Comparison of ENCODE assay signal across 16 mouse cellular contexts in genomic region chr2:126359278-126359677, GRCm38 (mm10).
A peak's percentile ranks its signal among the peaks of the same experiment; 100 is the strongest.
DNase-seq lines count a peak whose midpoint lies in the region; ATAC-seq and TF ChIP-seq lines count a peak whose summit lies in the region.
"Had no signal": no experiment of that assay in that cellular context is flagged by ENCODE, and none has a peak within 500 bp of the region (broad histone marks: within the 10 kb centered on the region; RNA-seq: fewer than 3 reads in every experiment).

No protein-coding gene starts in this region.

- peaks cover 10% of the 10 kb centered on the region for H3K4me1 ChIP-seq in liver, postnatal 0 days (ENCODE audit: insufficient read depth)
- H3K4me1 ChIP-seq: forebrain, embryonic 15.5 days had no signal

- H3K9me3 ChIP-seq in liver, postnatal 0 days (ENCODE audit: low read length): no peaks in the 10 kb centered on the region
- H3K9me3 ChIP-seq: embryonic facial prominence, embryonic 10.5 days; embryonic facial prominence, embryonic 12.5 days; forebrain, embryonic 13.5 days; forebrain, embryonic 15.5 days had no signal

- H3K27me3 ChIP-seq in liver, postnatal 0 days (ENCODE audit: insufficient read depth, low read length): no peaks in the 10 kb centered on the region
- H3K27me3 ChIP-seq: embryonic facial prominence, embryonic 12.5 days; forebrain, embryonic 13.5 days; forebrain, embryonic 15.5 days had no signal

- TF ChIP-seq CTCF in liver, postnatal 0 days (IDR thresholded peaks at IDR 0.05; ENCODE audit: low read depth): no peak

- H3K4me3 ChIP-seq in liver, postnatal 0 days (ENCODE audit: low read depth, low read length): no peak overlapping the region
- H3K4me3 ChIP-seq: embryonic facial prominence, embryonic 10.5 days; embryonic facial prominence, embryonic 12.5 days; forebrain, embryonic 13.5 days; forebrain, embryonic 15.5 days had no signal

- H3K27ac ChIP-seq in liver, postnatal 0 days (ENCODE audit: low read depth): peak overlapping the region; percentile 68
- H3K27ac ChIP-seq: embryonic facial prominence, embryonic 10.5 days; embryonic facial prominence, embryonic 12.5 days; forebrain, embryonic 13.5 days; forebrain, embryonic 15.5 days had no signal

- H3K36me3 ChIP-seq in liver, postnatal 0 days (replicated peaks; ENCODE audit: insufficient read depth, low read length): no peaks in the 10 kb centered on the region
- H3K36me3 ChIP-seq: embryonic facial prominence, embryonic 10.5 days; embryonic facial prominence, embryonic 12.5 days; forebrain, embryonic 15.5 days had no signal

- no peak overlapping the region for H3K9ac ChIP-seq in liver, postnatal 0 days (replicated peaks)
- H3K9ac ChIP-seq: embryonic facial prominence, embryonic 12.5 days; forebrain, embryonic 13.5 days; forebrain, embryonic 15.5 days; forebrain, postnatal 0 days had no signal

- DNase-seq in heart, adult 11 months: peak; percentile 15
- DNase-seq in heart, adult 8-10 months (ENCODE audit: low spot score): no peak
- no peak for DNase-seq in liver, postnatal 0 days
- no peak for DNase-seq in liver
- DNase-seq in layer of hippocampus, postnatal 36 days: no peak
- DNase-seq: adrenal gland, postnatal 14 days; cerebellum, adult 11-12 months; cerebellum, adult 2 months; cerebellum, adult 9-10 months; cerebellum, postnatal 10 days; cerebellum, postnatal 25 days; forebrain, postnatal 0 days had no signal

- 59% methylated on average over 1 of the region's 1 CpGs for WGBS in liver, postnatal 0 days (ENCODE audit: insufficient replicate concordance)

- no peak for TF ChIP-seq EP300 in liver, postnatal 0 days (IDR thresholded peaks at IDR 0.05; ENCODE audit: low read depth)

- peak; percentile 71 for ATAC-seq in liver, postnatal 0 days
- ATAC-seq: forebrain, embryonic 13.5 days; forebrain, embryonic 15.5 days; forebrain, postnatal 0 days had no signal

- H3K4me2 ChIP-seq in liver, postnatal 0 days (ENCODE audit: low read depth, low read length): no peak overlapping the region
- H3K4me2 ChIP-seq: embryonic facial prominence, embryonic 12.5 days; forebrain, embryonic 13.5 days; forebrain, embryonic 15.5 days had no signal
